Mouse (Mus musculus): ENCODE measurements around the gene Tacc2. TPM values are rescaled to one million over a fixed set of nuclear protein-coding genes. Genes with fewer than 3 reads are reported as not detected.

The Tacc2 gene
- total and polyA plus RNA-seq, 2 experiments = 10.0 to 14.3 TPM

DNA sequence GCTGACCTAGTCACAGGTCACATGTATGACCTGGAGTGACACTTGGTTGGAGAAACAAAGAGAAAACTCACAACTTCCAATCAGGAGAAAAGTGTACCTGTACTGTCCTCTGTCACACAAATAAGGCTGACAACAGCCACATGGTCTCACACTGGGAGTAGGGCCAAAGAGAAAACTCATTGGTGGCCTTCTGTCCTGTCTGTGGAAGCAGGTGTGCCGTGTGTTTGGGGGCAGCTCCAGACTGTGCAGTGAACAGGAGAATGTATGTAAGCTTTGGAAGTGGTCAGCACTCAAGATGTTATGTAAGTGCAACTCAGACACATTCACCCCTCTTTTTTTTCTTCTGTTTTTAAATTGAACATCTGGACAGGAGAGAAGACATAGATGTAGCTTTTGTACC, 124.1 kb downstream of the Tacc2 start:
- DNase-seq (ENCODE audit: extremely low read depth, low read depth, low spot score) = peak; percentile 43
- Histone ChIP-seq H3K4me3 (ENCODE audit: insufficient read depth, low read depth, low read length) (no peak overlapping the region), H3K27me3 (ENCODE audit: control insufficient read depth, insufficient read depth, low read length) (no peaks in the 10 kb centered on the region), H3K36me3 (ENCODE audit: control insufficient read depth, insufficient read depth, low read length) (peaks cover 4% of the 10 kb centered on the region; the same call in 1 of the 2 replicates), H3K9ac (ENCODE audit: low read depth, low read length) (no peak overlapping the region), H3K27ac (replicated peaks; ENCODE audit: insufficient read depth, low read depth, low read length) (no peak overlapping the region), H3K79me2 (ENCODE audit: control insufficient read depth, insufficient read depth, low read length) (0 out of 2 replicates have a peak, but pooled peaks cover 3% of the 10 kb centered on the region), H3K4me1 (ENCODE audit: control insufficient read depth, insufficient read depth, low read length) (no peaks in the 10 kb centered on the region)
- TF ChIP-seq CTCF (IDR thresholded peaks at IDR 0.05; ENCODE audit: low read depth, low read length) (no peak), POLR2A (IDR thresholded peaks at IDR 0.05; ENCODE audit: extremely low read depth, insufficient read depth, low read length) (no peak)
- WGBS = 40% methylated on average over 1 of the region's 1 CpGs

DNA sequence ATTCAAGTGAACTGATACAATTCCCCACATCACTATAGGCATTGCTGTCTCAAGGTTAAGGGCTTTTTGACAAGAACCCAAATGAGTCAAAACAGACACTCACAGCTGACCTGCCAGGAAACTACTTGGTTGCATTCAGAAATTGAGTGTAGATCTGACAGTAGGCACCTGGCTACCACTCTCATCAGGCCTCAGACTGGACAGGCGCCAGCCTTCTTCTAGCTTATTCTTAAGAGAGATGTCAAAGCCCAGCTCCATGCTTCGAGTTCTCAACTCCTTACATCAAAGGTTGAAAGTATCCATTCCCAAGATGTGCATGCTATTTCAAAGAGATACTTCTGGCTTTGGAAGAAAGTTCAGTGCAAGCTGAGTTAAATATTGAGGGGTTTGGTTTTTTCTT, 128.0 kb downstream of the Tacc2 start:
- TF ChIP-seq POLR2A (IDR thresholded peaks at IDR 0.05; ENCODE audit: extremely low read depth, insufficient read depth, low read length) = no peak
- H3K79me2 ChIP-seq (ENCODE audit: control insufficient read depth, insufficient read depth, low read length) = no peaks in the 10 kb centered on the region
- no peaks in the 10 kb centered on the region for H3K27me3 ChIP-seq (ENCODE audit: control insufficient read depth, insufficient read depth, low read length)
- H3K4me3 ChIP-seq (ENCODE audit: insufficient read depth, low read depth, low read length) = no peak overlapping the region
- no peak overlapping the region for H3K27ac ChIP-seq (replicated peaks; ENCODE audit: insufficient read depth, low read depth, low read length)
- H3K9ac ChIP-seq (ENCODE audit: low read depth, low read length) = no peak overlapping the region
- DNase-seq (ENCODE audit: extremely low read depth, low read depth, low spot score) = no peak
- H3K36me3 ChIP-seq (ENCODE audit: control insufficient read depth, insufficient read depth, low read length) = no peaks in the 10 kb centered on the region; the same call in 1 of the 2 replicates
- H3K4me1 ChIP-seq (ENCODE audit: control insufficient read depth, insufficient read depth, low read length) = peaks cover 19% of the 10 kb centered on the region
- WGBS = 93% methylated on average over 2 of the region's 2 CpGs

DNA sequence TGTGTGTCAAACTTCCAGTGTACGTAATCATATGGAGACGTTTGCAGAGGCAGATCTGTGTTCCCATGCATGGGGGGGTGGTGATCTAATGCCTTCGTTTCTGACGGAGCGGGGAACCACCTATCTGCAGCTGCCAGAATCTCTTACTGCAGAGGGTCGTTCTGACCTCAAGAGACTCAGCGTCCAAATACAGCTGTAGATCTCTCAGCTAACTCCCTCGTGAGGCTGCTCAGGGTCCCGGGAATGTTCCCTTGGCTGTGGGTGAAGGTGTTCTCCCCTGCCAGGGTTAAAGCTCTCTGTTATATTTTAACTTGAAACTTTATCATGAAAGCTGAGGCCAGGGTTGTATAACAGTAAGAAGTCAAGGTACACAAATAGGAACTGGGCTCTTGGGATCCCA, 131.7 kb downstream of the Tacc2 start:
- TF ChIP-seq POLR2A (IDR thresholded peaks at IDR 0.05; ENCODE audit: extremely low read depth, insufficient read depth, low read length) = no peak
- TF ChIP-seq CTCF (IDR thresholded peaks at IDR 0.05; ENCODE audit: low read depth, low read length) = no peak
- Histone ChIP-seq H3K27ac (replicated peaks; ENCODE audit: insufficient read depth, low read depth, low read length) (no peak overlapping the region), H3K9ac (ENCODE audit: low read depth, low read length) (no peak overlapping the region), H3K4me3 (ENCODE audit: insufficient read depth, low read depth, low read length) (no peak overlapping the region), H3K79me2 (ENCODE audit: control insufficient read depth, insufficient read depth, low read length) (peaks cover 6% of the 10 kb centered on the region; the same call in 1 of the 2 replicates), H3K27me3 (ENCODE audit: control insufficient read depth, insufficient read depth, low read length) (no peaks in the 10 kb centered on the region), H3K4me1 (ENCODE audit: control insufficient read depth, insufficient read depth, low read length) (peaks cover 19% of the 10 kb centered on the region), H3K36me3 (ENCODE audit: control insufficient read depth, insufficient read depth, low read length) (no peaks in the 10 kb centered on the region)
- peak; percentile 70 for DNase-seq (ENCODE audit: extremely low read depth, low read depth, low spot score)
- WGBS = 29% methylated on average over 9 of the region's 9 CpGs

DNA sequence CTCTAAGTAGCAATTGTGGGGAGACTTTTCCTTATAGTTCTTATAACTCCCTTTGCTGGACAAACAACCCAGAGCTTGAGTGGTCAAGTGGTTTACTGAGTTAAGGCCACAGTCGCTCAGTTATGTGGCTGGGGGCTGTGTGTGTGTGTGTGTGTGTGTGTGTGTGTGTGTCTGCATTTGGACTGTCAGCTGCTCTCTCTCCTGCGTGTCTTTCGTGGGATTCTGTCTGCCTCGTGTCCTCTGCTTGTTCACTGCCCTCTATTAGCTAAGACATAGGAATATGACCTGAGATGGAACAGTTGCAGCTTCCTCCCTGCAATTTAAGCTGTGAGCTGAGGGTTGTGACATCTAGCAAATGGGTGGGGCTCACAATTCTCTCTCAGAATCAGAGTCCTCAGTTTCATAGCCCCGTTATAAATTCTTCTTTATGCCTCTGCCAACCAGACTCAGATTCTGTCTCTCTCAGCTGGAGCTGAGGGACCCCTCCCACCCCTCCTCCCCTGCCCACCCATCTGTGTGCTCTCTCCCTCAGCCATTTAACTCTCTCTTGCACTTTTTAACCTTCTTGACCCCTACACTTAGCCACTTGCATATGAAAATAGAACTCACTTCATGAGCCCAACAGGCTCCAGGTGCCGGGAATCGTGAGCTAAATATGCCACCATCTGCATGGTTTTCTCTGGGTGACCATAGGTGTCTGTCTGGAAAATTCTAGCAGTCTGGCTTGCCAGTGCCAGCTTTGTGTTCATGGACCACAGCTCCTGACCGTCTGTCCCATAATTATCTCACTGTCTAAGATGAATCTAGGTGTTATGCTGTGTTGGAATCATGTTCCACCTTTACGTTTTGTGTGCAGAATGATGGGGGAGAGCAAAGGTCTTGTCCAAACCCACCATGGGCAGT, 132.4 kb downstream of the Tacc2 start:
- Histone ChIP-seq H3K27me3 (ENCODE audit: control insufficient read depth, insufficient read depth, low read length) (no peaks in the 10 kb centered on the region), H3K4me1 (ENCODE audit: control insufficient read depth, insufficient read depth, low read length) (peaks cover 19% of the 10 kb centered on the region), H3K36me3 (ENCODE audit: control insufficient read depth, insufficient read depth, low read length) (no peaks in the 10 kb centered on the region), H3K79me2 (ENCODE audit: control insufficient read depth, insufficient read depth, low read length) (peaks cover 6% of the 10 kb centered on the region; the same call in 1 of the 2 replicates), H3K4me3 (ENCODE audit: insufficient read depth, low read depth, low read length) (no peak overlapping the region), H3K9ac (ENCODE audit: low read depth, low read length) (no peak overlapping the region), H3K27ac (replicated peaks; ENCODE audit: insufficient read depth, low read depth, low read length) (0 out of 2 replicates have a peak overlapping the region, but pooled peaks have one; percentile 11)
- peak; percentile 41 for DNase-seq (ENCODE audit: extremely low read depth, low read depth, low spot score)
- no peak for TF ChIP-seq CTCF (IDR thresholded peaks at IDR 0.05; ENCODE audit: low read depth, low read length)
- no peak for TF ChIP-seq POLR2A (IDR thresholded peaks at IDR 0.05; ENCODE audit: extremely low read depth, insufficient read depth, low read length)
- 47% methylated on average over 9 of the region's 9 CpGs for WGBS

DNA sequence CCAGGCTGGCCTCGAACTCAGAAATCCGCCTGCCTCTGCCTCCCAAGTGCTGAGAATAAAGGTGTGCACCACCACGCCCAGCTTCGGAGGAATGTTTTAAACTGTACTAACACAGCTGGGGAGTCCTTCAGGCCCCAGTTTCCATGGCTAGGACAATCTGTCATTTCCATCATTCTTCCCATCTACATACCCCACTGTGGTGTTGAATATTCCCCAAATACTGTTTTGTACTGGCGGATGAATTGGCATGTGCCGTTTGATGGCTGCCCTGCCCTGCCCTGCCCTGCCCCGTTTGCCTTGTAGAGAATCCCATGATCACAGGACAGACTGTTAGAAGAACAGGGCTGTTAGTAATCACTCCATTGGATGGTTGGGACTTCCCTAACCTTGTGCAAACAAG, 134.6 kb downstream of the Tacc2 start:
- 77% methylated on average over 7 of the region's 7 CpGs for WGBS
- peak; percentile 14 for DNase-seq (ENCODE audit: extremely low read depth, low read depth, low spot score)
- TF ChIP-seq POLR2A (IDR thresholded peaks at IDR 0.05; ENCODE audit: extremely low read depth, insufficient read depth, low read length) (no peak), CTCF (IDR thresholded peaks at IDR 0.05; ENCODE audit: low read depth, low read length) (no peak)
- peaks cover 20% of the 10 kb centered on the region for H3K4me1 ChIP-seq (ENCODE audit: control insufficient read depth, insufficient read depth, low read length)
- no peak overlapping the region for H3K27ac ChIP-seq (replicated peaks; ENCODE audit: insufficient read depth, low read depth, low read length)
- no peak overlapping the region for H3K9ac ChIP-seq (ENCODE audit: low read depth, low read length)
- H3K36me3 ChIP-seq (ENCODE audit: control insufficient read depth, insufficient read depth, low read length) = peaks cover 1% of the 10 kb centered on the region; the same call in 1 of the 2 replicates
- no peak overlapping the region for H3K4me3 ChIP-seq (ENCODE audit: insufficient read depth, low read depth, low read length)
- H3K79me2 ChIP-seq (ENCODE audit: control insufficient read depth, insufficient read depth, low read length) = peaks cover 6% of the 10 kb centered on the region; the same call in 1 of the 2 replicates
- no peaks in the 10 kb centered on the region for H3K27me3 ChIP-seq (ENCODE audit: control insufficient read depth, insufficient read depth, low read length)

DNA sequence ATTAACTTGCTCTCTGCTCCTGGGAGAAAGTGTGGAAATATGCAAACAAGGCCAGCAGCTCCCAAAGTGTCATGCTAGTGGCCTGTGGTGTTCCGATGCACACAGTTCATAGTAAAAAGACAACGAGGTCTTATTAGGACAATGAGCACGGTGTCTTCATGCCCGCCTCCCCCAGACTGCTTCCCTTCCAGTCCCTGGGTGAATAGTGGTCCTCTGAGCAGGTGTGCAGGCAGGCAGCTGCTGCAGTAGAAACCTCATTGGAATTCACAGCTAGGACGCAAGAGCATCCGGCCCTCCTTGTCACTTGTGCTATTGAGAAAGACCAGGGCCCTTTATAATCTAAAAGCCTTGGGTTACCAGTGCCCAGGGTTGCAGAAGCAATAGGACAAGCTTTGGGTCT, 136.1 kb downstream of the Tacc2 start:
- 77% methylated on average over 6 of the region's 6 CpGs for whole genome bisulfite sequencing

More for the DNA sequence above, 136.1 kb downstream of the Tacc2 start:
- no peak for DNase-seq (ENCODE audit: extremely low read depth, low read depth, low spot score)
- no peak overlapping the region for H3K27ac ChIP-seq (replicated peaks; ENCODE audit: insufficient read depth, low read depth, low read length)
- no peak overlapping the region for H3K4me3 ChIP-seq (ENCODE audit: insufficient read depth, low read depth, low read length)
- no peaks in the 10 kb centered on the region for H3K27me3 ChIP-seq (ENCODE audit: control insufficient read depth, insufficient read depth, low read length)
- peaks cover 3% of the 10 kb centered on the region; the same call in 1 of the 2 replicates for H3K36me3 ChIP-seq (ENCODE audit: control insufficient read depth, insufficient read depth, low read length)
- peaks cover 16% of the 10 kb centered on the region for H3K4me1 ChIP-seq (ENCODE audit: control insufficient read depth, insufficient read depth, low read length)
- TF ChIP-seq CTCF (IDR thresholded peaks at IDR 0.05; ENCODE audit: low read depth, low read length) (no peak), POLR2A (IDR thresholded peaks at IDR 0.05; ENCODE audit: extremely low read depth, insufficient read depth, low read length) (no peak)
- peaks cover 6% of the 10 kb centered on the region; the same call in 1 of the 2 replicates for H3K79me2 ChIP-seq (ENCODE audit: control insufficient read depth, insufficient read depth, low read length)
- H3K9ac ChIP-seq (ENCODE audit: low read depth, low read length) = no peak overlapping the region

Data from liver, adult 2 months (tissue).